ENCODE assay signal across 9 mouse cellular contexts in genomic region chr10:81422191-81422590, GRCm38 (mm10). TPM values are rescaled to one million over a fixed set of nuclear protein-coding genes. Genes with fewer than 3 reads are reported as not detected.
DNase-seq lines count a peak whose midpoint lies in the region; ATAC-seq and TF ChIP-seq lines count a peak whose summit lies in the region.
"Had no signal": no experiment of that assay in that cellular context is flagged by ENCODE, and none has a peak within 500 bp of the region (broad histone marks: within the 10 kb centered on the region; RNA-seq: fewer than 3 reads in every experiment).

No protein-coding gene starts in this region.

- peak; percentile 4 for DNase-seq in layer of hippocampus, adult 9-11 months
- DNase-seq in layer of hippocampus, postnatal 25 days (ENCODE audit: extremely low spot score in 1 of 2, low spot score in 1 of 2): no peak
- peak; percentile 24 for DNase-seq in adrenal gland, postnatal 10 days
- peak; percentile 27 for DNase-seq in gastrocnemius, postnatal 10 days
- DNase-seq in left cerebral cortex, adult 8-10 months (ENCODE audit: low spot score in 2 of 2): no peak

- H3K4me3 ChIP-seq in C2C12 (ENCODE audit: insufficient read depth, poor library complexity, severe bottlenecking): no peak overlapping the region
- H3K4me3 ChIP-seq: embryonic facial prominence, embryonic 12.5 days; hindbrain, embryonic 12.5 days had no signal

- ATAC-seq in megakaryocyte-erythroid progenitor cell, adult 5-6 weeks (replicated peaks; ENCODE audit: low FRiP score, low TSS enrichment, poor library complexity, severe bottlenecking): no peak

- no peak for TF ChIP-seq CTCF in C2C12 (IDR thresholded peaks at IDR 0.05; ENCODE audit: control insufficient read depth, insufficient read depth, insufficient read length)

- peaks cover 99% of the 10 kb centered on the region for H3K79me2 ChIP-seq in C2C12 (ENCODE audit: control insufficient read depth, insufficient read depth)

- H3ac ChIP-seq in C2C12 (ENCODE audit: control insufficient read depth, insufficient read length, low read depth): peak overlapping the region; percentile 8

- H3K36me3 ChIP-seq in C2C12 (ENCODE audit: control insufficient read depth, insufficient read depth): peaks cover 61% of the 10 kb centered on the region

- H3K27me3 ChIP-seq in C2C12 (ENCODE audit: control insufficient read depth, insufficient read depth, insufficient read length): no peaks in the 10 kb centered on the region

- H3K79me3 ChIP-seq in C2C12 (ENCODE audit: low read depth): peaks cover 94% of the 10 kb centered on the region

TF ChIP-seq in C2C12, 6 proteins besides CTCF, POLR2A, EP300 and RAD21:
- TF ChIP-seq FOSL1 (IDR thresholded peaks at IDR 0.05; ENCODE audit: insufficient read depth, low read length, poor library complexity, severe bottlenecking) (no peak), MYOG (IDR thresholded peaks at IDR 0.05; ENCODE audit: control insufficient read depth, extremely low read depth, insufficient read length) (no peak), CEBPB (IDR thresholded peaks at IDR 0.05; ENCODE audit: low read depth) (no peak), MAX (IDR thresholded peaks at IDR 0.05) (no peak), MYOD1 (IDR thresholded peaks at IDR 0.05; ENCODE audit: control insufficient read depth, insufficient read length, low read depth) (no peak), USF1 (IDR thresholded peaks at IDR 0.05; ENCODE audit: low read depth) (no peak)

RNA-seq across cellular contexts. Expression of gene Smim24, which starts 29.3 kb away (rescaled TPM):
- 1 to 10 TPM; 1.4 to 3.1 TPM for total RNA-seq in layer of hippocampus, postnatal 25 days (2021)
- polyA plus RNA-seq in C2C12 (2012; fragmentation: generic; extraction: Trizol): 0.32 TPM
- total RNA-seq in adrenal gland, postnatal 10 days (2021): 1 to 10 TPM; 1.2 to 1.6 TPM
- total RNA-seq in gastrocnemius, postnatal 10 days (2021): under 1 TPM in 1 of 2 experiments, not detected in 1; 0.65 TPM
- 7.7 and 12.8 TPM in 2 replicates for total RNA-seq in megakaryocyte-erythroid progenitor cell, adult 5-6 weeks (2014; fragmentation: Nextera tagmentation)
- total RNA-seq in megakaryocyte-erythroid progenitor cell, adult 5-6 weeks (2017): 7.4 and 7.5 TPM in 2 replicates
- 1 to 10 TPM in 2 of 4 experiments, under 1 TPM in 2; 0.50 to 1.6 (median 0.84) TPM for total RNA-seq in left cerebral cortex, adult 8-10 months (2022)

RNA-seq across cellular contexts. Expression of gene Nfic, which starts 33.2 kb away (rescaled TPM):
- 10 to 100 TPM; 59.5 to 66.8 TPM for total RNA-seq in layer of hippocampus, postnatal 25 days (2021)
- polyA plus RNA-seq in C2C12 (2012; fragmentation: generic; extraction: Trizol): 86.7 TPM
- 100 to 1,000 TPM in 1 of 2 experiments, 10 to 100 TPM in 1; 99.9 to 129 TPM for total RNA-seq in adrenal gland, postnatal 10 days (2021)
- 100 to 1,000 TPM; 329 to 332 TPM for total RNA-seq in gastrocnemius, postnatal 10 days (2021)
- 10.6 and 15.9 TPM in 2 replicates for total RNA-seq in megakaryocyte-erythroid progenitor cell, adult 5-6 weeks (2014; fragmentation: Nextera tagmentation)
- 3.0 and 3.4 TPM in 2 replicates for total RNA-seq in megakaryocyte-erythroid progenitor cell, adult 5-6 weeks (2017)
- total RNA-seq in left cerebral cortex, adult 8-10 months (2022): 10 to 100 TPM; 83.3 to 98.1 (median 85.4) TPM

RNA-seq across cellular contexts. Expression of gene Gm48552, which starts 33.4 kb away (rescaled TPM):
- total RNA-seq in layer of hippocampus, postnatal 25 days (2021): 1 to 10 TPM; 3.2 to 4.7 TPM
- 0.20 TPM for polyA plus RNA-seq in C2C12 (2012; fragmentation: generic; extraction: Trizol)
- 1 to 10 TPM in 1 of 2 experiments, under 1 TPM in 1; 0.45 to 1.9 TPM for total RNA-seq in adrenal gland, postnatal 10 days (2021)
- 1 to 10 TPM in 1 of 2 experiments, under 1 TPM in 1; 0.33 to 2.0 TPM for total RNA-seq in gastrocnemius, postnatal 10 days (2021)
- 4.0 TPM in 1 of 2 replicates, not detected in the other for total RNA-seq in megakaryocyte-erythroid progenitor cell, adult 5-6 weeks (2014; fragmentation: Nextera tagmentation)
- not detected in 2 replicates for total RNA-seq in megakaryocyte-erythroid progenitor cell, adult 5-6 weeks (2017)
- total RNA-seq in left cerebral cortex, adult 8-10 months (2022): 1 to 10 TPM; 2.5 to 3.3 (median 2.6) TPM

RNA-seq across cellular contexts. Expression of gene Gm48551, which starts 37.9 kb away (rescaled TPM):
- total RNA-seq in layer of hippocampus, postnatal 25 days (2021): 1 to 10 TPM; 2.6 to 3.7 TPM
- 1.7 TPM for polyA plus RNA-seq in C2C12 (2012; fragmentation: generic; extraction: Trizol)
- total RNA-seq in adrenal gland, postnatal 10 days (2021): 1 to 10 TPM; 1.1 to 1.6 TPM
- under 1 TPM; 0.40 to 0.45 TPM for total RNA-seq in gastrocnemius, postnatal 10 days (2021)
- total RNA-seq in megakaryocyte-erythroid progenitor cell, adult 5-6 weeks (2014; fragmentation: Nextera tagmentation): 1.2 and 6.3 TPM in 2 replicates
- total RNA-seq in megakaryocyte-erythroid progenitor cell, adult 5-6 weeks (2017): 0.11 and 2.6 TPM in 2 replicates
- total RNA-seq in left cerebral cortex, adult 8-10 months (2022): 1 to 10 TPM; 2.0 to 5.2 (median 4.0) TPM

RNA-seq across cellular contexts. Expression of gene Dohh, which starts 38.0 kb away (rescaled TPM):
- 10 to 100 TPM; 79.1 to 87.1 TPM for total RNA-seq in layer of hippocampus, postnatal 25 days (2021)
- 148 TPM for polyA plus RNA-seq in C2C12 (2012; fragmentation: generic; extraction: Trizol)
- total RNA-seq in adrenal gland, postnatal 10 days (2021): 10 to 100 TPM; 52.8 to 54.2 TPM
- total RNA-seq in gastrocnemius, postnatal 10 days (2021): 10 to 100 TPM; 40.3 to 46.7 TPM
- 12.3 and 31.4 TPM in 2 replicates for total RNA-seq in megakaryocyte-erythroid progenitor cell, adult 5-6 weeks (2014; fragmentation: Nextera tagmentation)
- 31.2 and 37.8 TPM in 2 replicates for total RNA-seq in megakaryocyte-erythroid progenitor cell, adult 5-6 weeks (2017)
- total RNA-seq in left cerebral cortex, adult 8-10 months (2022): 10 to 100 TPM; 81.4 to 89.7 (median 85.5) TPM

Comparison
In these comparisons a context has a peak if more than half of its experiments do, and no peak if none do; other contexts are left out.
1. DNase-seq: peak in layer of hippocampus, adult 9-11 months (single experiment), adrenal gland, postnatal 10 days (single experiment) and gastrocnemius, postnatal 10 days (single experiment); none in layer of hippocampus, postnatal 25 days (0 of 2) and left cerebral cortex, adult 8-10 months (0 of 2).